Mouse (Mus musculus) CH12.LX (cell line): ENCODE measurements around the gene Aasdhppt. TPM values are rescaled to one million over a fixed set of nuclear protein-coding genes. Genes with fewer than 3 reads are reported as not detected.

ENCODE experiments used
- DNase-seq: peaks from one replicate; pipeline ENCODE4 v3.0.0-alpha.2; 2013; ENCODE audit errors: extremely low read depth
- H3K27ac ChIP-seq: 2 replicates; pipeline ENCODE4 v1.5.1; 2012; ENCODE audit warnings: low read depth, mild to moderate bottlenecking, control low read depth, moderate library complexity; ENCODE audit not compliant: insufficient read depth
- H3K27me3 ChIP-seq: replicated peaks from 2 replicates; pipeline ENCODE3; 2012; ENCODE audit warnings: inconsistent platforms
- H3K36me3 ChIP-seq, 2 experiments: replicated peaks in 1 of 2; 2 replicates each; pipeline versions ENCODE3 to v1.6.1; 2012; ENCODE audit warnings: inconsistent platforms in 1 of 2, low read length in 1 of 2, mild to moderate bottlenecking in 1 of 2, mixed read lengths in 1 of 2, moderate library complexity in 1 of 2; ENCODE audit not compliant: control insufficient read depth in 1 of 2, insufficient read depth in 1 of 2
- H3K4me1 ChIP-seq, 2 experiments: 2 replicates each; pipeline ENCODE4 v1.6.1; 2012; ENCODE audit warnings: inconsistent platforms in 1 of 2, moderate library complexity in 1 of 2; ENCODE audit not compliant: insufficient read depth in 2 of 2, control insufficient read depth in 1 of 2
- H3K4me2 ChIP-seq: 2 replicates; pipeline ENCODE4 v1.6.1; 2012; ENCODE audit warnings: low read depth, mild to moderate bottlenecking, control low read depth; ENCODE audit not compliant: poor library complexity, insufficient read depth, severe bottlenecking
- H3K4me3 ChIP-seq, 3 experiments: fragments of 150-350 bp in 1 of 3; sonication (generic) in 1 of 3; replicated peaks in 1 of 3; 2 replicates each; pipeline versions ENCODE3 to v1.5.1; 2011 to 2012; ENCODE audit warnings: low read depth in 2 of 3, low read length in 2 of 3, mild to moderate bottlenecking in 2 of 3, moderate library complexity in 2 of 3, control low read depth in 1 of 3, improper control_type of control experiment in 1 of 3, inconsistent platforms in 1 of 3, mixed read lengths in 1 of 3; ENCODE audit not compliant: poor library complexity in 1 of 3
- H3K79me2 ChIP-seq: replicated peaks from 2 replicates; pipeline ENCODE4 v1.6.1; 2012; ENCODE audit warnings: mild to moderate bottlenecking, moderate library complexity; ENCODE audit not compliant: control insufficient read depth, poor library complexity, insufficient read depth, severe bottlenecking; ENCODE audit errors: extremely low read depth
- H3K9ac ChIP-seq: 2 replicates; pipeline ENCODE4 v1.6.1; 2012; ENCODE audit warnings: low read depth, mild to moderate bottlenecking, control low read depth, moderate library complexity; ENCODE audit not compliant: insufficient read depth
- H3K9me3 ChIP-seq: replicated peaks from 2 replicates; pipeline ENCODE3; 2012; ENCODE audit warnings: low read length, inconsistent platforms, mixed read lengths
- BHLHE40 ChIP-seq: IDR thresholded peaks from 2 replicates; pipeline ENCODE4 v1.6.1; 2011; ENCODE audit warnings: mild to moderate bottlenecking, low read depth, low read length, improper control_type of control experiment
- CHD1 ChIP-seq: IDR thresholded peaks from 2 replicates; pipeline ENCODE4 v1.6.1; 2012; ENCODE audit warnings: low read depth, low read length, improper control_type of control experiment, inconsistent platforms
- CHD2 ChIP-seq: IDR thresholded peaks from 2 replicates; pipeline ENCODE4 v1.6.1; 2011; ENCODE audit warnings: low read length, improper control_type of control experiment
- CTCF ChIP-seq, 2 experiments: IDR thresholded peaks in 1 of 2; conservative IDR thresholded peaks in 1 of 2; 2 replicates each; pipeline ENCODE4 v1.5.1; 2011 to 2012; ENCODE audit warnings: low read depth in 2 of 2, low read length in 2 of 2, improper control_type of control experiment in 1 of 2, inconsistent platforms in 1 of 2, mild to moderate bottlenecking in 1 of 2, moderate library complexity in 1 of 2
- GABPA ChIP-seq: IDR thresholded peaks from 2 replicates; pipeline ENCODE4 v1.6.1; 2012; ENCODE audit warnings: low read depth, low read length, improper control_type of control experiment, inconsistent platforms; ENCODE audit not compliant: insufficient replicate concordance
- HCFC1 ChIP-seq: IDR thresholded peaks from 2 replicates; pipeline ENCODE4 v1.6.1; 2012; ENCODE audit warnings: low read depth, mild to moderate bottlenecking, inconsistent platforms, low read length, improper control_type of control experiment
- IRF4 ChIP-seq: IDR thresholded peaks from 2 replicates; pipeline ENCODE4 v1.6.1; 2014; ENCODE audit warnings: low read depth, mild to moderate bottlenecking, inconsistent platforms, low read length, improper control_type of control experiment
- JUN ChIP-seq: IDR thresholded peaks from 2 replicates; pipeline ENCODE4 v1.6.1; 2011; ENCODE audit warnings: low read depth, mild to moderate bottlenecking, low read length, improper control_type of control experiment, moderate library complexity; ENCODE audit not compliant: insufficient read depth
- KAT2A ChIP-seq: IDR thresholded peaks from 2 replicates; pipeline ENCODE4 v1.6.1; 2012; ENCODE audit warnings: low read length, improper control_type of control experiment, inconsistent platforms; ENCODE audit not compliant: insufficient replicate concordance
- MAZ ChIP-seq: IDR thresholded peaks from 2 replicates; pipeline ENCODE4 v1.6.1; 2012; ENCODE audit warnings: low read depth, mild to moderate bottlenecking, inconsistent platforms, low read length, improper control_type of control experiment, moderate library complexity
- MXI1 ChIP-seq: IDR thresholded peaks from 2 replicates; pipeline ENCODE4 v1.6.1; 2011; ENCODE audit warnings: mild to moderate bottlenecking, low read depth, low read length, improper control_type of control experiment
- MYC ChIP-seq: IDR thresholded peaks from 2 replicates; pipeline ENCODE4 v1.6.1; 2011; ENCODE audit warnings: low read depth, mild to moderate bottlenecking, improper control_type of control experiment, low read length
- NELFE ChIP-seq: IDR thresholded peaks from 2 replicates; pipeline ENCODE4 v1.6.1; 2011; ENCODE audit warnings: low read depth, low read length, improper control_type of control experiment
- NRF1 ChIP-seq: IDR thresholded peaks from 2 replicates; pipeline ENCODE4 v1.6.1; 2014; ENCODE audit warnings: low read depth, mild to moderate bottlenecking, inconsistent platforms, low read length, improper control_type of control experiment, moderate library complexity
- POLR2AphosphoS2 ChIP-seq: IDR thresholded peaks from 2 replicates; pipeline ENCODE4 v1.6.1; 2011; ENCODE audit warnings: low read depth, low read length, improper control_type of control experiment
- RAD21 ChIP-seq: IDR thresholded peaks from 2 replicates; pipeline ENCODE4 v1.6.1; 2011; ENCODE audit warnings: low read depth, mild to moderate bottlenecking, low read length, improper control_type of control experiment, moderate library complexity
- RCOR1 ChIP-seq: conservative IDR thresholded peaks from 2 replicates; pipeline ENCODE4 v1.6.1; 2012; ENCODE audit warnings: low read depth, mild to moderate bottlenecking, inconsistent platforms, low read length, improper control_type of control experiment
- SIN3A ChIP-seq: IDR thresholded peaks from 2 replicates; pipeline ENCODE4 v1.6.1; 2012; ENCODE audit warnings: low read length, improper control_type of control experiment, inconsistent platforms
- SMC3 ChIP-seq: IDR thresholded peaks from 2 replicates; pipeline ENCODE4 v1.6.1; 2011; ENCODE audit warnings: low read depth, low read length, improper control_type of control experiment
- TBP ChIP-seq: conservative IDR thresholded peaks from 2 replicates; pipeline ENCODE4 v1.6.1; 2011; ENCODE audit warnings: low read depth, low read length, improper control_type of control experiment
- TCF12 ChIP-seq: IDR thresholded peaks from 2 replicates; pipeline ENCODE4 v1.6.1; 2014; ENCODE audit warnings: low read depth, mild to moderate bottlenecking, inconsistent platforms, low read length, improper control_type of control experiment
- USF2 ChIP-seq: conservative IDR thresholded peaks from 2 replicates; pipeline ENCODE4 v1.6.1; 2011; ENCODE audit warnings: low read depth, low read length, improper control_type of control experiment
- ZKSCAN1 ChIP-seq: IDR thresholded peaks from 2 replicates; pipeline ENCODE4 v1.6.1; 2012; ENCODE audit warnings: low read depth, inconsistent platforms, low read length, improper control_type of control experiment, borderline replicate concordance
- dilution Hi-C: fragments of 300-500 bp; cut with MboI; formaldehyde crosslinking; loops from 2 replicates; pipeline ENCODE4 v1.14.3; 2020; ENCODE audit warnings: low sequenced_read_pairs; ENCODE audit not compliant: extremely low pct_unique_long_range_greater_than_20kb, extremely low pct_ligation_motif_present
- in situ Hi-C: fragments of 300-500 bp; cut with MboI; formaldehyde crosslinking; loops from 3 replicates; pipeline ENCODE4 v1.14.3; 2019; ENCODE audit warnings: low sequenced_read_pairs, low pct_ligation_motif_present, low pct_unique_long_range_greater_than_20kb, mixed read lengths
- polyA plus RNA-seq: library from polyadenylated mRNA; unstranded; fragments of >175 nt; gene quantifications from 2 replicates; pipeline ENCODE4 v1.2.1, GENCODE M21; 2012; ENCODE audit warnings: low read depth; ENCODE audit not compliant: insufficient read length
- total RNA-seq, 2 experiments: library from RNA; depleted of rRNA; stranded (reverse); fragments of 300-350 nt in 1 of 2; fragments of >200 nt in 1 of 2; gene quantifications; 2 replicates each; pipeline ENCODE4 v1.2.3; 2012 to 2014

Gene Aasdhppt
- total and polyA plus RNA-seq, 3 experiments = 24.4 to 56.9 (median 25.9) TPM

DNA sequence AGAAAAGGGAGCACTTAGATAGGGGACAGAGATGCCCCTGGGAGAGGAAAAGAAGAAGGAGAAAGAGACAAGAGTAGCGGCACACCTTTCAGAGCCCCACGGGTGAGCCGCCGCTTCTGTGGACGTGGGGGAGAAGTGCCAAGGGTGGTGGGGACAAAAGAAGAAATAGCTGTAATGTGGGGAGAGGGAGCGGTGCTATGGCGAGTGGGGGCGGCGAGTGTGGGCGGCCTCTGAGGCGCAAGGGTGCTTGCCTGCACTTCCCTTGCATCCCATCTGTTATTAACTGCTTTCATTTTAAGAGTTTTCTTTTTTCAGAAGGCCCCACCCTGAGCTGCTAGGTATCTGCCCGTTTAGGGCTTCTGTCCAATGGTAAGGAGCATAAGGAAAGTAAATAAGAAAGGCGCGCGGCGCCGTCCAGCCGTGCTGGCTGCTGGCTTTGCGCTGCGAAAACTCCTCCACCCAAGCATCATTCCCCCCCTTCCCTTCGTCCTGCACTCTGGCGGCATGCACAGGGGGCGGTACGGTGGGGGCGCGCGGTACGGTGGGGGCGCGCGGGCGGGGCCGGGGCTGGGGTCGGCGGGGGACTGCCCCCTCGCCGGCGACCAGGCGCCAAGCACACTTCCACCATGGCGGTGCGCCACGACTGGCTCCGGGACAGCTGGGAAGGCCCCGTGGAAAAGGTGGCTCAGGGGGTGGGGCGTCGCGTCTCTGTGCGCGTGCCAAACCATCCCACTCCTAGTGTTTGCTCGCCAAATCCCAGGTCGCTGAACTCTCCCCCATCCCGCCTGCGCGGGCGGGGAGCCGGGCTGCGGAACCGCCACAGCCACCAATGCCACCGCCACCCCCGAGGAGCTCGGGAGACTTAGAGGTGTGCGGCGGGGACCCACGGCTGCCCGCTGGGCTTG lies 49.2 kb downstream of the Aasdhppt start:
- Histone ChIP-seq H3K4me3 (no peak overlapping the region), H3K9ac (no peak overlapping the region), H3K9me3 (peaks cover 11% of the 10 kb centered on the region), H3K79me2 (no peaks in the 10 kb centered on the region), H3K4me2 (no peak overlapping the region), H3K27ac (no peak overlapping the region), H3K27me3 (no peaks in the 10 kb centered on the region), H3K4me1 (no peaks in the 10 kb centered on the region), H3K36me3 (no peaks in the 10 kb centered on the region)
- in situ Hi-C loops (no loop called here), dilution Hi-C loops (no loop called here)
- no peak for TF ChIP-seq MAZ
- TF ChIP-seq GABPA = no peak
- no peak for TF ChIP-seq SMC3
- TF ChIP-seq TBP = no peak
- TF ChIP-seq USF2 = no peak
- TF ChIP-seq HCFC1 = no peak
- no peak for TF ChIP-seq RAD21
- TF ChIP-seq ZKSCAN1 = no peak
- no peak for TF ChIP-seq JUN
- TF ChIP-seq KAT2A = no peak
- no peak for TF ChIP-seq MYC
- peak; percentile 27 for DNase-seq

DNA sequence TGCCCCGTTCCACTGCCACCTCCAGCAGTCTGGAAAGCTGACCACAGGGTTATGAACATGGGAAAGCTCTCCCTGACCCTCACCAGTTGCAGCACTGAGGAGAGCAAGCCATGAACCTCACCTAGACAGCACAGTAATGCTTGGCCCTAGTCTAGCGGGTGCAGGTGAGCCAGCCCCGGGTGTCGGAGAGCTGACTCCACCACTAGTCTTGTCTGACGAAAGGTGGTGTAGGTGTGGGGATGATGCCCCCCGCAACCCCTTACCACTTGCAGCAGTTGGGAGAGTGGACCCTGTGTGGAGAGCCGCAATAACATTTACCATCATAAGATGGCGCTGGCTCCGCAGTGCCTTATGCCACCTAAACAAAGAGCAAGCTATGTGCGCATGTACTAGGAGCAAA lies 50.2 kb downstream of the Aasdhppt start:
- Histone ChIP-seq H3K79me2 (no peaks in the 10 kb centered on the region), H3K9me3 (peaks cover 11% of the 10 kb centered on the region), H3K9ac (no peak overlapping the region), H3K4me3 (no peak overlapping the region), H3K36me3 (no peaks in the 10 kb centered on the region), H3K27ac (no peak overlapping the region), H3K4me2 (no peak overlapping the region), H3K27me3 (no peaks in the 10 kb centered on the region), H3K4me1 (no peaks in the 10 kb centered on the region)
- dilution Hi-C loops = no loop called here
- TF ChIP-seq POLR2AphosphoS2 = no peak
- TF ChIP-seq SIN3A = no peak
- no peak for TF ChIP-seq HCFC1
- no peak for TF ChIP-seq RAD21
- no peak for TF ChIP-seq BHLHE40
- no peak for TF ChIP-seq IRF4
- no peak for TF ChIP-seq TCF12
- TF ChIP-seq CTCF (conservative IDR thresholded peaks at IDR 0.05 in 1 of 2, IDR thresholded peaks at IDR 0.05 in 1 of 2; ENCODE audit: low read depth in 2 of 2, low read length in 2 of 2) = no peak
- no peak for TF ChIP-seq MXI1
- TF ChIP-seq NELFE = no peak
- no peak for TF ChIP-seq GABPA
- TF ChIP-seq MAZ = no peak
- TF ChIP-seq NRF1 = no peak
- no peak for TF ChIP-seq CHD1
- no peak for TF ChIP-seq CHD2
- no peak for TF ChIP-seq RCOR1
- no peak for TF ChIP-seq USF2
- TF ChIP-seq SMC3 = no peak
- no peak for DNase-seq
- in situ Hi-C loops = no loop called here
